Mouse (Mus musculus): Measurements from ENCODE around the gene Usp49. TPM values are rescaled to one million over a fixed set of nuclear protein-coding genes. Genes with fewer than 3 reads are reported as not detected.

The Usp49 gene
- polyA plus RNA-seq, 2 experiments, result 5.0 to 17.6 TPM

GRCm38 (mm10) chr17:47689894-47690293, 59.4 kb downstream of the Usp49 start:
- H3K27ac ChIP-seq (replicated peaks; ENCODE audit: low read depth, low read length), result no peak overlapping the region
- WGBS, result 62% methylated on average over 6 of the region's 8 CpGs

GRCm38 (mm10) chr17:47691650-47692049, 61.2 kb downstream of the Usp49 start:
- ATAC-seq (ENCODE audit: low FRiP score, low read depth), result no peak
- H3K27ac ChIP-seq (replicated peaks; ENCODE audit: low read depth, low read length), result no peak overlapping the region
- no peak overlapping the region for H3K4me2 ChIP-seq (replicated peaks; ENCODE audit: low read depth, low read length, severe bottlenecking)
- no peak for TF ChIP-seq POLR2A (IDR thresholded peaks at IDR 0.05; ENCODE audit: borderline replicate concordance, extremely low read depth, insufficient read depth, insufficient read length)
- no peaks in the 10 kb centered on the region for H3K27me3 ChIP-seq (ENCODE audit: control insufficient read depth, insufficient read depth, low read length)
- no peak for DNase-seq (ENCODE audit: low spot score)
- no peak overlapping the region for H3K9ac ChIP-seq (ENCODE audit: low read depth, low read length, severe bottlenecking)
- H3K4me3 ChIP-seq (replicated peaks; ENCODE audit: low read length), result no peak overlapping the region
- H3K9me3 ChIP-seq (ENCODE audit: control insufficient read depth, low read length), result no peaks in the 10 kb centered on the region
- 99% methylated on average over 3 of the region's 3 CpGs for WGBS
- H3K4me1 ChIP-seq (ENCODE audit: control insufficient read depth, insufficient read depth, low read length), result peaks cover 16% of the 10 kb centered on the region
- no peaks in the 10 kb centered on the region for H3K36me3 ChIP-seq (ENCODE audit: control insufficient read depth, insufficient read depth, low read length)

More at GRCm38 (mm10) chr17:47689894-47690293, 59.4 kb downstream of the Usp49 start:
- DNase-seq (ENCODE audit: low spot score) (no peak), ATAC-seq (ENCODE audit: low FRiP score, low read depth) (no peak)
- TF ChIP-seq POLR2A (IDR thresholded peaks at IDR 0.05; ENCODE audit: borderline replicate concordance, extremely low read depth, insufficient read depth, insufficient read length), result no peak
- Histone ChIP-seq H3K9ac (ENCODE audit: low read depth, low read length, severe bottlenecking) (no peak overlapping the region), H3K4me3 (replicated peaks; ENCODE audit: low read length) (no peak overlapping the region), H3K4me1 (ENCODE audit: control insufficient read depth, insufficient read depth, low read length) (peaks cover 11% of the 10 kb centered on the region), H3K27me3 (ENCODE audit: control insufficient read depth, insufficient read depth, low read length) (no peaks in the 10 kb centered on the region), H3K4me2 (replicated peaks; ENCODE audit: low read depth, low read length, severe bottlenecking) (no peak overlapping the region; the same call in 1 of the 2 replicates), H3K9me3 (ENCODE audit: control insufficient read depth, low read length) (no peaks in the 10 kb centered on the region), H3K36me3 (ENCODE audit: control insufficient read depth, insufficient read depth, low read length) (peaks cover 13% of the 10 kb centered on the region)

GRCm38 (mm10) chr17:47693671-47694441, 63.4 kb downstream of the Usp49 start:
- Histone ChIP-seq H3K4me2 (replicated peaks; ENCODE audit: low read depth, low read length, severe bottlenecking) (peak overlapping the region; percentile 86), H3K4me1 (ENCODE audit: control insufficient read depth, insufficient read depth, low read length) (0 out of 2 replicates have a peak, but pooled peaks cover 9% of the 10 kb centered on the region), H3K36me3 (ENCODE audit: control insufficient read depth, insufficient read depth, low read length) (peaks cover 7% of the 10 kb centered on the region; the same call in 1 of the 2 replicates), H3K27ac (replicated peaks; ENCODE audit: low read depth, low read length) (no peak overlapping the region), H3K27me3 (ENCODE audit: control insufficient read depth, insufficient read depth, low read length) (no peaks in the 10 kb centered on the region), H3K4me3 (replicated peaks; ENCODE audit: low read length) (peak overlapping the region; percentile 75), H3K9me3 (ENCODE audit: control insufficient read depth, low read length) (no peaks in the 10 kb centered on the region), H3K9ac (ENCODE audit: low read depth, low read length, severe bottlenecking) (peak overlapping the region; percentile 83)
- ATAC-seq (ENCODE audit: low FRiP score, low read depth) (no peak), DNase-seq (ENCODE audit: low spot score) (no peak)
- no peak for TF ChIP-seq POLR2A (IDR thresholded peaks at IDR 0.05; ENCODE audit: borderline replicate concordance, extremely low read depth, insufficient read depth, insufficient read length)
- 29% methylated on average over 13 of the region's 13 CpGs for WGBS

- Histone ChIP-seq H3K9ac (ENCODE audit: low read depth, low read length, severe bottlenecking) (peak within 1 kb of the TSS; percentile 83), H3K4me2 (replicated peaks; ENCODE audit: low read depth, low read length, severe bottlenecking) (peak within 1 kb of the TSS; percentile 86), H3K27me3 (ENCODE audit: control insufficient read depth, insufficient read depth, low read length) (no peaks in the 10 kb centered on the region), H3K9me3 (ENCODE audit: control insufficient read depth, low read length) (no peaks in the 10 kb centered on the region), H3K4me1 (ENCODE audit: control insufficient read depth, insufficient read depth, low read length) (0 out of 2 replicates have a peak, but pooled peaks cover 8% of the 10 kb centered on the region), H3K36me3 (ENCODE audit: control insufficient read depth, insufficient read depth, low read length) (peaks cover 10% of the 10 kb centered on the region; the same call in 1 of the 2 replicates), H3K4me3 (replicated peaks; ENCODE audit: low read length) (peak within 1 kb of the TSS; percentile 75), H3K27ac (replicated peaks; ENCODE audit: low read depth, low read length) (peak within 1 kb of the TSS; percentile 63; the same call in 1 of the 2 replicates)
- no peak for DNase-seq (ENCODE audit: low spot score)
- TF ChIP-seq POLR2A (IDR thresholded peaks at IDR 0.05; ENCODE audit: borderline replicate concordance, extremely low read depth, insufficient read depth, insufficient read length), result no peak
- 0% methylated on average over 3 of the region's 3 CpGs for WGBS
- no peak for ATAC-seq (ENCODE audit: low FRiP score, low read depth)
These were observed 63.8 kb downstream of the Usp49 start, which contains the start of gene Gm21981 for GRCm38 (mm10) chr17:47694442-47694502. Gene Gm21981 (minus strand): TSS chr17:47694455.

- under 1% methylated on average over 59 of the region's 82 CpGs for WGBS
- Histone ChIP-seq H3K27me3 (ENCODE audit: control insufficient read depth, insufficient read depth, low read length) (no peaks in the 10 kb centered on the region), H3K4me3 (replicated peaks; ENCODE audit: low read length) (peak within 1 kb of the TSS; percentile 75), H3K4me1 (ENCODE audit: control insufficient read depth, insufficient read depth, low read length) (0 out of 2 replicates have a peak, but pooled peaks cover 6% of the 10 kb centered on the region), H3K36me3 (ENCODE audit: control insufficient read depth, insufficient read depth, low read length) (peaks cover 15% of the 10 kb centered on the region; the same call in 1 of the 2 replicates), H3K4me2 (replicated peaks; ENCODE audit: low read depth, low read length, severe bottlenecking) (peak within 1 kb of the TSS; percentile 86), H3K9ac (ENCODE audit: low read depth, low read length, severe bottlenecking) (peak within 1 kb of the TSS; percentile 83), H3K9me3 (ENCODE audit: control insufficient read depth, low read length) (no peaks in the 10 kb centered on the region), H3K27ac (replicated peaks; ENCODE audit: low read depth, low read length) (peak within 1 kb of the TSS; percentile 63; the same call in 1 of the 2 replicates)
- ATAC-seq (ENCODE audit: low FRiP score, low read depth) (peak; percentile 96), DNase-seq (ENCODE audit: low spot score) (peak; percentile 94)
- peak; percentile 27; the same call in 1 of the 2 replicates for TF ChIP-seq POLR2A (IDR thresholded peaks at IDR 0.05; ENCODE audit: borderline replicate concordance, extremely low read depth, insufficient read depth, insufficient read length)
These were observed 64.2 kb downstream of the Usp49 start, which contains the start of gene Prickle4 for GRCm38 (mm10) chr17:47694503-47695336. Gene Prickle4 (minus strand): TSS chr17:47694736.

All from limb, embryonic 14.5 days (tissue).